Mouse (Mus musculus): ENCODE data around the gene Ero1lb. TPM values are rescaled to one million over a fixed set of nuclear protein-coding genes. Genes with fewer than 3 reads are reported as not detected.

Gene Ero1lb
- total and polyA plus RNA-seq, 3 experiments = 4.2 to 5.8 TPM; not detected in 1

- TF ChIP-seq ELF1 (IDR thresholded peaks at IDR 0.05; ENCODE audit: low read depth, low read length) (no peak), E2F4 (IDR thresholded peaks at IDR 0.05; ENCODE audit: borderline replicate concordance, low read depth, low read length) (no peak), MEF2A (IDR thresholded peaks at IDR 0.05; ENCODE audit: extremely low read depth, insufficient replicate concordance, low read depth, low read length, poor library complexity, severe bottlenecking) (no peak), KAT2A (conservative IDR thresholded peaks at IDR 0.05; ENCODE audit: low read depth, low read length) (no peak), NELFE (IDR thresholded peaks at IDR 0.05; ENCODE audit: low read depth, low read length) (no peak), TCF12 (IDR thresholded peaks at IDR 0.05; ENCODE audit: low read depth, low read length) (no peak), MAZ (IDR thresholded peaks at IDR 0.05; ENCODE audit: low read depth, low read length) (no peak), NRF1 (IDR thresholded peaks at IDR 0.05; ENCODE audit: insufficient read depth, low read depth, low read length, poor library complexity, severe bottlenecking) (no peak), RAD21 (IDR thresholded peaks at IDR 0.05; ENCODE audit: low read depth, low read length) (no peak)
Measured at GRCm38 (mm10) chr13:12574979-12575536, 9.4 kb downstream of the Ero1lb start (continued).

- DNase-seq (ENCODE audit: low read depth, low spot score) = no peak
- no peak for TF ChIP-seq ZNF384 (IDR thresholded peaks at IDR 0.05; ENCODE audit: low read depth, low read length)
- no peak for TF ChIP-seq CHD1 (IDR thresholded peaks at IDR 0.05; ENCODE audit: low read depth, low read length)
- TF ChIP-seq ZMIZ1 (IDR thresholded peaks at IDR 0.05; ENCODE audit: low read depth, low read length) = no peak
- no peak for TF ChIP-seq ETS1 (IDR thresholded peaks at IDR 0.05; ENCODE audit: low read depth, low read length)
- TF ChIP-seq MAZ (IDR thresholded peaks at IDR 0.05; ENCODE audit: low read depth, low read length) = no peak
- no peak for TF ChIP-seq KAT2A (conservative IDR thresholded peaks at IDR 0.05; ENCODE audit: low read depth, low read length)
- no peak for TF ChIP-seq MYC (IDR thresholded peaks at IDR 0.05; ENCODE audit: low read depth, low read length)
- no peak for TF ChIP-seq CTCF (IDR thresholded peaks at IDR 0.05 in 2 of 3, conservative IDR thresholded peaks at IDR 0.05 in 1 of 3; ENCODE audit: control insufficient read depth in 1 of 3, insufficient read depth in 1 of 3, low read depth in 2 of 3, low read length in 3 of 3, poor library complexity in 1 of 3, severe bottlenecking in 1 of 3)
- no peak for TF ChIP-seq HCFC1 (IDR thresholded peaks at IDR 0.05; ENCODE audit: low read depth, low read length)
- TF ChIP-seq MAFK (IDR thresholded peaks at IDR 0.05; ENCODE audit: borderline replicate concordance, low read depth, low read length) = no peak
- no peak for TF ChIP-seq UBTF (IDR thresholded peaks at IDR 0.05; ENCODE audit: borderline replicate concordance, insufficient read depth, low read depth, low read length)
- TF ChIP-seq SMC3 (IDR thresholded peaks at IDR 0.05; ENCODE audit: low read depth, low read length) = no peak
- TF ChIP-seq JUND (IDR thresholded peaks at IDR 0.05; ENCODE audit: low read depth, low read length) = no peak
- no peak for TF ChIP-seq MXI1 (IDR thresholded peaks at IDR 0.05; ENCODE audit: low read depth, low read length)
- no peak for TF ChIP-seq CHD2 (IDR thresholded peaks at IDR 0.05; ENCODE audit: low read length)
- no peak for TF ChIP-seq RCOR1 (IDR thresholded peaks at IDR 0.05; ENCODE audit: low read depth, low read length)
- no peak for TF ChIP-seq TAL1 (IDR thresholded peaks at IDR 0.05; ENCODE audit: low read length)
- no peak for TF ChIP-seq EP300 (IDR thresholded peaks at IDR 0.05; ENCODE audit: low read depth in 1 of 2, low read length in 2 of 2)
- TF ChIP-seq GABPA (IDR thresholded peaks at IDR 0.05; ENCODE audit: low read depth, low read length) = no peak
- TF ChIP-seq ZC3H11A (IDR thresholded peaks at IDR 0.05; ENCODE audit: low read depth, low read length) = no peak
- H3K36me3 ChIP-seq (ENCODE audit: control insufficient read depth in 1 of 2, insufficient read depth in 2 of 2, low read length in 2 of 2) = peaks cover 0 to 2% of the 10 kb centered on the region in 2 experiments; a peak in 2 of 4 replicates
Measured at GRCm38 (mm10) chr13:12578145-12578544, 12.5 kb downstream of the Ero1lb start.

More at GRCm38 (mm10) chr13:12578145-12578544, 12.5 kb downstream of the Ero1lb start:
- Histone ChIP-seq H3K9ac (ENCODE audit: control insufficient read depth, low read depth, low read length, poor library complexity, severe bottlenecking) (no peak overlapping the region), H3K27me3 (ENCODE audit: control insufficient read depth in 1 of 2, insufficient read depth in 2 of 2, low read length in 2 of 2) (no peaks in the 10 kb centered on the region), H3K4me1 (ENCODE audit: control insufficient read depth in 1 of 2, insufficient read depth in 2 of 2, low read length in 2 of 2) (0 out of 4 replicates have a peak, but pooled peaks cover 0 to 2% of the 10 kb centered on the region in 2 experiments), H3K27ac (ENCODE audit: control insufficient read depth, low read depth, low read length) (no peak overlapping the region), H3K9me3 (replicated peaks; ENCODE audit: insufficient read depth, low read length) (no peaks in the 10 kb centered on the region), H3K79me2 (ENCODE audit: control insufficient read depth, insufficient read depth, low read length, poor library complexity) (peaks cover 1% of the 10 kb centered on the region; the same call in 1 of the 2 replicates), H3K4me3 (ENCODE audit: control insufficient read depth in 1 of 2, insufficient read depth in 1 of 2, low read depth in 2 of 2, low read length in 2 of 2) (no peak overlapping the region)

Data from MEL (cell line).